Mouse (Mus musculus) left cerebral cortex, adult 9 months (tissue): ENCODE measurements at regions not wholly inside any gene's neighbourhood (a gene's known extent, or its start where the extent isn't known, plus 50 kb on each side); places are given as distances from the start of the nearest gene placed in this dataset.
"Not testable (repeated sequence)": the region's sequence is repeated elsewhere in the genome, so short reads cannot be mapped to it uniquely, and the experiment has no call there.

Experiments
- DNase-seq, 2 experiments: peaks; one replicate each; pipeline ENCODE4 v3.0.0; 2022; ENCODE audit warnings: low spot score in 2 of 2

DNA sequence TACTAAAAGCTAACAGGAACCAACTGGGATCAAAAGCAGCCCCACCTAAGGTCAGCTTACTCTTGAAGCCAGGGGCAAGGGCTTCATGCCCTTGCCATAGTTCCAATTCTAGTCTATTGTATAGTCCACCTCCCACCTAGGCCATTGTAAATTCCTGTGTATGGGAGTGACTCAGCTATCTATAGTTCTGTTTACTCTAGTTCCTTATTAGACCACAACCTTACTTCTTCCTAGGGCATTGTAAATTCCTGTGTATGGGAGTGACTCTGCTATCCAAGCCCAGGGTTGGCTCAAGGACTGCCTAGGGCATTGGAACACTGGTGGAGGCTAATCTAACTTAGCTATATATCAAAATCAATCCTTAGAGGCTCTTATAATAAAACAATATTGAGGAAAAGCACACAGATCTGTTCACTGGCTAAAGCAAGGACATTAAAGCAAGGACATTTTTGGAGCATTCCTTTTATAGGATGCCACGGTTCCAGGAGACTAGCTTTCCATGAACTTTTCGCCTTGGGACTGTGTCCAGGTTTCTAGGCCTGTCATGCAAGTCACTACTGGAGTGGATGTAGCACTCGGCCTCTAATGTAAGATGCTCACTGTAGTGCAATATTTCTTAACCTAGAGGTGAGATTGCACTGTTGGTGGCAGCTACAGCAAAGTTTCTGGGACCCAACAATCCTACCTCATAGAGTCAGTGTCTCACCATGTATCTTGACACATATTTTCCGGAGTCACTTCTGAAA is 154.8 kb upstream of the 1700015G11Rik start:
- no peak for DNase-seq

DNA sequence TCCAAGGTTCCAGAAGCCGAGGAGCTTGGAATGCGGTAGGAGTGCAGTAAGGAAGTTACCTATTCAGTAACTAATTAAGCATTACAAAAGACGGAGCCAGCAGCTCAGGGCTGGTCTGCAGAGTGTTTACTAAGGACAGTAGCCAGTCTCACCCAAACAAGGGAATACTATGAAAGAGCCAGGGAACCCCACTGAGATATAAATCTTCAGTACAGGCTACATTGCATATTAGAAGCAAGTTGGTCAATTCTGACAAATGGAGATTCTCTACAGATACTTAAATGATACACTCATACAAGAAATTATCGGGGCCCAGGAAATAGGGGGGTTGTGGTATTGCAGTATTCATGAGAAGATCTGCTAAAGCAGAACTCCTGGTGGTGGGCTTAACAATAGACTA is 148.5 kb upstream of the 1700015G11Rik start:
- DNase-seq: not testable (repeated sequence)

- peak in 1 of 2 experiments; percentile 5 for DNase-seq
These were observed 143.9 kb upstream of the 1700015G11Rik start for GRCm38 (mm10) chr7:52159410-52159809.

GRCm38 (mm10) chr7:52157753-52158152 is 142.2 kb upstream of the 1700015G11Rik start:
- DNase-seq: no peak

GRCm38 (mm10) chr7:52120189-52120588 is 104.7 kb upstream of the 1700015G11Rik start:
- no peak for DNase-seq
